Mouse (Mus musculus): ENCODE measurements at regions not wholly inside any gene's neighbourhood (a gene's known extent, or its start where the extent isn't known, plus 50 kb on each side); places are given as distances from the start of the nearest gene placed in this dataset.

- H3K36me3 ChIP-seq = no peaks in the 10 kb centered on the region
- no peaks in the 10 kb centered on the region for H3K4me1 ChIP-seq (replicated peaks)
- no peaks in the 10 kb centered on the region for H3K9me3 ChIP-seq
- WGBS = 2% methylated on average over 1 of the region's 1 CpGs
- H3K4me2 ChIP-seq (replicated peaks) = no peak overlapping the region
- H3K4me3 ChIP-seq (replicated peaks) = no peak overlapping the region
- H3K27ac ChIP-seq = no peak overlapping the region
- H3K27me3 ChIP-seq (replicated peaks) = no peaks in the 10 kb centered on the region
- no peak overlapping the region for H3K9ac ChIP-seq
- ATAC-seq = peak; percentile 92
Measured at GRCm38 (mm10) chr12:119070446-119070845, 104.2 kb upstream of the Abcb5 start.

GRCm38 (mm10) chr12:119069747-119070146 lies 103.5 kb upstream of the Abcb5 start:
- Histone ChIP-seq H3K9me3 (no peaks in the 10 kb centered on the region), H3K27me3 (replicated peaks) (no peaks in the 10 kb centered on the region), H3K4me1 (replicated peaks) (no peaks in the 10 kb centered on the region), H3K9ac (no peak overlapping the region), H3K36me3 (no peaks in the 10 kb centered on the region), H3K27ac (no peak overlapping the region), H3K4me3 (replicated peaks) (no peak overlapping the region), H3K4me2 (replicated peaks) (no peak overlapping the region)
- WGBS = 71% methylated on average over 3 of the region's 3 CpGs
- ATAC-seq = no peak

- Histone ChIP-seq H3K4me3 (replicated peaks) (no peak overlapping the region), H3K9ac (no peak overlapping the region)
- 93% methylated on average over 2 of the region's 2 CpGs for WGBS
Measured at GRCm38 (mm10) chr12:119068079-119068478, 101.9 kb upstream of the Abcb5 start.

GRCm38 (mm10) chr12:119062931-119063330 lies 96.7 kb upstream of the Abcb5 start:
- Histone ChIP-seq H3K27ac (no peak overlapping the region), H3K9ac (no peak overlapping the region), H3K4me3 (replicated peaks) (no peak overlapping the region), H3K4me2 (replicated peaks) (no peak overlapping the region), H3K36me3 (no peaks in the 10 kb centered on the region), H3K4me1 (replicated peaks) (no peaks in the 10 kb centered on the region), H3K9me3 (no peaks in the 10 kb centered on the region), H3K27me3 (replicated peaks) (no peaks in the 10 kb centered on the region)
- ATAC-seq = no peak
- 69% methylated on average over 2 of the region's 2 CpGs for WGBS

More at GRCm38 (mm10) chr12:119068079-119068478, 101.9 kb upstream of the Abcb5 start:
- H3K9me3 ChIP-seq = no peaks in the 10 kb centered on the region
- H3K4me1 ChIP-seq (replicated peaks) = no peaks in the 10 kb centered on the region
- H3K4me2 ChIP-seq (replicated peaks) = no peak overlapping the region
- H3K36me3 ChIP-seq = no peaks in the 10 kb centered on the region
- H3K27me3 ChIP-seq (replicated peaks) = no peaks in the 10 kb centered on the region
- no peak for ATAC-seq
- H3K27ac ChIP-seq = no peak overlapping the region

- no peak for ATAC-seq
- no peak overlapping the region for H3K9ac ChIP-seq
Measured at GRCm38 (mm10) chr12:119062490-119062889, 96.3 kb upstream of the Abcb5 start.

GRCm38 (mm10) chr12:119054560-119054959 lies 88.3 kb upstream of the Abcb5 start:
- peak; percentile 47; the same call in 1 of the 2 replicates for ATAC-seq
- no peaks in the 10 kb centered on the region for H3K36me3 ChIP-seq
- no peak overlapping the region for H3K4me3 ChIP-seq (replicated peaks)
- no peaks in the 10 kb centered on the region for H3K27me3 ChIP-seq (replicated peaks)
- H3K4me1 ChIP-seq (replicated peaks) = no peaks in the 10 kb centered on the region
- no peak overlapping the region for H3K4me2 ChIP-seq (replicated peaks)
- H3K9me3 ChIP-seq = no peaks in the 10 kb centered on the region
- WGBS = 19% methylated on average over 3 of the region's 3 CpGs
- no peak overlapping the region for H3K27ac ChIP-seq
- H3K9ac ChIP-seq = no peak overlapping the region

More at GRCm38 (mm10) chr12:119062490-119062889, 96.3 kb upstream of the Abcb5 start:
- H3K36me3 ChIP-seq = no peaks in the 10 kb centered on the region
- H3K27me3 ChIP-seq (replicated peaks) = no peaks in the 10 kb centered on the region
- H3K4me3 ChIP-seq (replicated peaks) = no peak overlapping the region
- no peaks in the 10 kb centered on the region for H3K9me3 ChIP-seq
- H3K4me2 ChIP-seq (replicated peaks) = no peak overlapping the region
- H3K27ac ChIP-seq = no peak overlapping the region
- H3K4me1 ChIP-seq (replicated peaks) = no peaks in the 10 kb centered on the region

- H3K4me3 ChIP-seq (replicated peaks) = no peak overlapping the region
- H3K27ac ChIP-seq = no peak overlapping the region
- no peaks in the 10 kb centered on the region for H3K4me1 ChIP-seq (replicated peaks)
- H3K4me2 ChIP-seq (replicated peaks) = no peak overlapping the region
- H3K9me3 ChIP-seq = no peaks in the 10 kb centered on the region
- H3K36me3 ChIP-seq = no peaks in the 10 kb centered on the region
- WGBS = 51% methylated on average over 2 of the region's 2 CpGs
- H3K9ac ChIP-seq = no peak overlapping the region
- 0 out of 2 replicates have a peak, but pooled peaks have one; percentile 47 for ATAC-seq
- H3K27me3 ChIP-seq (replicated peaks) = no peaks in the 10 kb centered on the region
Measured at GRCm38 (mm10) chr12:119051692-119052379, 85.6 kb upstream of the Abcb5 start.

- H3K9ac ChIP-seq = no peak overlapping the region
- H3K27me3 ChIP-seq (replicated peaks) = no peaks in the 10 kb centered on the region
- no peak overlapping the region for H3K27ac ChIP-seq
- no peaks in the 10 kb centered on the region for H3K4me1 ChIP-seq (replicated peaks)
- H3K9me3 ChIP-seq = no peaks in the 10 kb centered on the region
- no peak overlapping the region for H3K4me2 ChIP-seq (replicated peaks)
- ATAC-seq = no peak
- no peak overlapping the region for H3K4me3 ChIP-seq (replicated peaks)
- H3K36me3 ChIP-seq = no peaks in the 10 kb centered on the region
- WGBS = 90% methylated on average over 3 of the region's 3 CpGs
Measured at GRCm38 (mm10) chr12:119038306-119038705, 72.1 kb upstream of the Abcb5 start.

- 79% methylated on average over 4 of the region's 4 CpGs for WGBS
- no peak for ATAC-seq
Measured at GRCm38 (mm10) chr12:119034828-119035227, 68.6 kb upstream of the Abcb5 start.

GRCm38 (mm10) chr12:119028711-119029110 lies 62.5 kb upstream of the Abcb5 start:
- Histone ChIP-seq H3K27ac (no peak overlapping the region), H3K9ac (no peak overlapping the region), H3K4me3 (replicated peaks) (no peak overlapping the region), H3K9me3 (no peaks in the 10 kb centered on the region), H3K4me1 (replicated peaks) (no peaks in the 10 kb centered on the region), H3K4me2 (replicated peaks) (no peak overlapping the region), H3K27me3 (replicated peaks) (no peaks in the 10 kb centered on the region), H3K36me3 (no peaks in the 10 kb centered on the region)
- no peak for ATAC-seq
- 73% methylated on average over 2 of the region's 2 CpGs for WGBS

More at GRCm38 (mm10) chr12:119034828-119035227, 68.6 kb upstream of the Abcb5 start:
- H3K4me1 ChIP-seq (replicated peaks) = no peaks in the 10 kb centered on the region
- H3K4me2 ChIP-seq (replicated peaks) = no peak overlapping the region
- H3K27ac ChIP-seq = no peak overlapping the region
- no peaks in the 10 kb centered on the region for H3K9me3 ChIP-seq
- no peaks in the 10 kb centered on the region for H3K27me3 ChIP-seq (replicated peaks)
- H3K9ac ChIP-seq = no peak overlapping the region
- H3K4me3 ChIP-seq (replicated peaks) = no peak overlapping the region
- H3K36me3 ChIP-seq = no peaks in the 10 kb centered on the region

- Histone ChIP-seq H3K27me3 (replicated peaks) (no peaks in the 10 kb centered on the region), H3K9me3 (no peaks in the 10 kb centered on the region), H3K9ac (no peak overlapping the region), H3K4me1 (replicated peaks) (no peaks in the 10 kb centered on the region), H3K27ac (no peak overlapping the region), H3K4me2 (replicated peaks) (no peak overlapping the region), H3K4me3 (replicated peaks) (no peak overlapping the region), H3K36me3 (no peaks in the 10 kb centered on the region)
- WGBS = 77% methylated on average over 2 of the region's 2 CpGs
- no peak for ATAC-seq
Measured at GRCm38 (mm10) chr12:119028161-119028560, 61.9 kb upstream of the Abcb5 start.

- H3K27me3 ChIP-seq (replicated peaks) = no peaks in the 10 kb centered on the region
- WGBS = 29% methylated on average over 4 of the region's 4 CpGs
- no peak overlapping the region for H3K27ac ChIP-seq
- peak; percentile 25; the same call in 1 of the 2 replicates for ATAC-seq
- H3K4me1 ChIP-seq (replicated peaks) = no peaks in the 10 kb centered on the region
- H3K36me3 ChIP-seq = no peaks in the 10 kb centered on the region
- no peaks in the 10 kb centered on the region for H3K9me3 ChIP-seq
- no peak overlapping the region for H3K4me3 ChIP-seq (replicated peaks)
- H3K4me2 ChIP-seq (replicated peaks) = no peak overlapping the region
- no peak overlapping the region for H3K9ac ChIP-seq
Measured at GRCm38 (mm10) chr12:119027701-119028100, 61.5 kb upstream of the Abcb5 start.

GRCm38 (mm10) chr12:119026311-119026710 lies 60.1 kb upstream of the Abcb5 start:
- no peaks in the 10 kb centered on the region for H3K27me3 ChIP-seq (replicated peaks)
- ATAC-seq = no peak
- no peak overlapping the region for H3K27ac ChIP-seq
- no peaks in the 10 kb centered on the region for H3K4me1 ChIP-seq (replicated peaks)
- no peak overlapping the region for H3K4me2 ChIP-seq (replicated peaks)
- no peak overlapping the region for H3K9ac ChIP-seq
- no peak overlapping the region for H3K4me3 ChIP-seq (replicated peaks)
- no peaks in the 10 kb centered on the region for H3K9me3 ChIP-seq
- 46% methylated on average over 1 of the region's 1 CpGs for WGBS
- H3K36me3 ChIP-seq = no peaks in the 10 kb centered on the region

All from intestine, embryonic 15.5 days (tissue).